Mouse (Mus musculus) heart, postnatal 0 days (tissue): ENCODE measurements at regions not wholly inside any gene's neighbourhood (a gene's known extent, or its start where the extent isn't known, plus 50 kb on each side); places are given as distances from the start of the nearest gene placed in this dataset.

Experiments used
- ATAC-seq: fragments of 200-750 bp; cut with Nextera tagmentation; 2 replicates; pipeline ENCODE4 v1.8.0; 2017; ENCODE audit warnings: low read depth, moderate number of reproducible peaks, moderate library complexity; ENCODE audit not compliant: insufficient read depth
- DNase-seq: peaks from one replicate; pipeline ENCODE4 v3.0.0-alpha.2; 2016; ENCODE audit warnings: low spot score
- H3K27ac ChIP-seq: fragments of 300-500 bp; sonication (generic); 2 replicates; pipeline ENCODE4 v1.5.1; 2014; ENCODE audit warnings: low read depth, mild to moderate bottlenecking
- H3K27me3 ChIP-seq: fragments of 300-500 bp; sonication (generic); 2 replicates; pipeline ENCODE4 v1.6.1; 2014; ENCODE audit warnings: low read length, mixed read lengths; ENCODE audit not compliant: control insufficient read depth, insufficient read depth
- H3K36me3 ChIP-seq: fragments of 300-500 bp; sonication (generic); replicated peaks from 2 replicates; pipeline ENCODE4 v1.6.1; 2014; ENCODE audit warnings: low read length, mixed read lengths; ENCODE audit not compliant: control insufficient read depth, insufficient read depth
- H3K4me1 ChIP-seq: fragments of 300-500 bp; sonication (generic); 2 replicates; pipeline ENCODE4 v1.6.1; 2014; ENCODE audit warnings: antibody characterized with exemption; ENCODE audit not compliant: control insufficient read depth, insufficient read depth
- H3K4me2 ChIP-seq: fragments of 300-500 bp; sonication (generic); 2 replicates; pipeline ENCODE4 v1.6.1; 2014; ENCODE audit warnings: low read depth, mild to moderate bottlenecking, low read length, moderate library complexity
- H3K4me3 ChIP-seq: fragments of 300-500 bp; sonication (generic); 2 replicates; pipeline ENCODE4 v1.5.1; 2014; ENCODE audit warnings: low read depth, low read length
- H3K9ac ChIP-seq: fragments of 300-500 bp; sonication (generic); replicated peaks from 2 replicates; pipeline ENCODE4 v1.6.1; 2014; ENCODE audit warnings: low read depth, low read length, mixed read lengths
- H3K9me3 ChIP-seq: fragments of 300-500 bp; sonication (generic); replicated peaks from 2 replicates; pipeline ENCODE4 v1.6.1; 2016; ENCODE audit warnings: low read length; ENCODE audit not compliant: control insufficient read depth
- CTCF ChIP-seq: IDR thresholded peaks from 2 replicates; pipeline ENCODE4 v1.5.1; 2016; ENCODE audit warnings: antibody characterized with exemption, control low read depth, low read depth
- EP300 ChIP-seq: IDR thresholded peaks from 2 replicates; pipeline ENCODE4 v1.6.1; 2016; ENCODE audit warnings: antibody characterized with exemption, low read depth
- WGBS: fragments of 180-500 bp; shearing (Covaris S2); extraction: QIAGEN DNeasy Blood & Tissue Kit; methylation state at CpG from one replicate; pipeline ENCODE4 v1.1.7; 2014; 5-methylcytosine and 5-hydroxymethylcytosine counted together

DNA sequence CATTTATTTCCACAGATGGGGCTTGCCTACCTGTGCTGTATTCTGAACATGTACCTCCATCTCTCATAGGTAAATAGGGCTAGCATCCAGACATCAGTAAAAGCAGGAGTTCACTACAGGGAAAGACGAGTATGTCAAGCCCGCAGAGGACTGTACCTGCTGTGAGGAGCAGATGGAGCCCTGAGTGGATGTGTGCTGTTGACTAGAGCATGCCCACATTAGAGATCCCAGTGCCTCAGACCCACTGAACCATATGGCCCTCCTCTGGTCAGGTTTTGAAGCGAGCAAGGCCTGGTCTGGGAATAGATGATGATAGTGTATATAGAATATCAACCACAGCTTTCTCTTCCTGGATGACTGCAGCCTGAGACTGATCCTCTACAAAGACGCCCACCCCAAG is 394.7 kb upstream of the Hs6st1 start:
- DNase-seq (no peak), ATAC-seq (no peak)
- Histone ChIP-seq H3K36me3 (no peaks in the 10 kb centered on the region), H3K4me3 (no peak overlapping the region), H3K4me2 (no peak overlapping the region), H3K9ac (no peak overlapping the region), H3K27me3 (no peaks in the 10 kb centered on the region), H3K9me3 (no peaks in the 10 kb centered on the region), H3K4me1 (no peaks in the 10 kb centered on the region), H3K27ac (no peak overlapping the region)
- 79% methylated on average over 4 of the region's 4 CpGs for WGBS
- TF ChIP-seq CTCF (no peak), EP300 (no peak)

DNA sequence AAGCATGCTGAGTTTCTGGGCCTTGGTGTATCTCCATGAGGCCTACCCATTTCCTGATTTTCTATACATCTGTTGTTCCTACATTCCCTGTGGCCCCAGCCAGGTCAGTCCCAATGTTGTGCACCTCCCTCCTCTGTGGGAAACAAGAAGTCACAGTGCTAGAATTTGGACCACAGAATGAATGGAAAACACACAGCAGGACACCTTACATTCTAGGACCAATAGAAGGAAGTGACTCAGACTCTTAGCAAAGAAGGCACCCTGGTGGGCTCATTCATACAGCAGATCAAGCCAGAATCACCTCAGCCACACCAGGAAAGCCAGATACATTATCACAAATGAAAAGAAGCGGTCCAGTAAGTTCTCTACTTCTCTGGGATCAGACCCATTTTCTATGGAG is 394.2 kb upstream of the Hs6st1 start:
- WGBS, result 84% methylated on average over 1 of the region's 1 CpGs
- Histone ChIP-seq H3K9ac (no peak overlapping the region), H3K4me2 (no peak overlapping the region), H3K4me3 (no peak overlapping the region), H3K27me3 (no peaks in the 10 kb centered on the region), H3K4me1 (no peaks in the 10 kb centered on the region), H3K27ac (no peak overlapping the region), H3K9me3 (no peaks in the 10 kb centered on the region), H3K36me3 (no peaks in the 10 kb centered on the region)
- ATAC-seq (no peak), DNase-seq (no peak)
- no peak for TF ChIP-seq CTCF
- TF ChIP-seq EP300, result no peak

GRCm38 (mm10) chr1:35682511-35682949 is 385.7 kb upstream of the Hs6st1 start:
- H3K36me3 ChIP-seq, result no peaks in the 10 kb centered on the region
- H3K4me2 ChIP-seq, result no peak overlapping the region
- no peaks in the 10 kb centered on the region for H3K27me3 ChIP-seq
- 63% methylated on average over 8 of the region's 8 CpGs for WGBS
- no peak for DNase-seq
- no peak for ATAC-seq
- H3K9me3 ChIP-seq, result no peaks in the 10 kb centered on the region
- no peak overlapping the region for H3K4me3 ChIP-seq
- H3K27ac ChIP-seq, result no peak overlapping the region
- no peak overlapping the region for H3K9ac ChIP-seq
- TF ChIP-seq EP300 (no peak), CTCF (no peak)
- H3K4me1 ChIP-seq, result no peaks in the 10 kb centered on the region

DNA sequence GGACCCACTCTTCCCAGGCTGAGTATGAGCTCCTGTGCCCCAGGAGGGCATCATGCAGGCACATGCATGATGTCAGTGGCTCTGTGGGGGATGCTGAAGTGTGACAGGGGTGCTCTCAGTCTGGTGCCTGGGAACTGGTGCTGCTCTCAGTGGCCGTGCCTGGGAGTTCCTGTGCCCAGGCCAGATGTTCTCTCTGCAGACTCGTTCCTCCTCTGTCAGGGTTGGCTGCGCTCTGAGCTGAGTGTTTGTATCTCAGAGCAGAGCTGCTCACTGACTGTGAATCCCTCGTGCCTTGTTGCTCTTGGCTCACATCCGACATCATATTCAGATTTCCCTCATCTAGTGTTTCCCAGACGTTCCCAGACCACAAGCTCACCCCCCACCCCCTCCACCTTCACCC is 382.5 kb upstream of the Hs6st1 start:
- H3K36me3 ChIP-seq, result no peaks in the 10 kb centered on the region
- TF ChIP-seq CTCF (no peak), EP300 (no peak)
- 47% methylated on average over 6 of the region's 6 CpGs for WGBS
- DNase-seq (no peak), ATAC-seq (no peak)
- no peaks in the 10 kb centered on the region for H3K9me3 ChIP-seq
- no peak overlapping the region for H3K4me2 ChIP-seq
- no peak overlapping the region for H3K27ac ChIP-seq
- H3K9ac ChIP-seq, result no peak overlapping the region
- H3K4me3 ChIP-seq, result no peak overlapping the region
- no peaks in the 10 kb centered on the region for H3K27me3 ChIP-seq
- no peaks in the 10 kb centered on the region for H3K4me1 ChIP-seq

- no peak for ATAC-seq
- no peaks in the 10 kb centered on the region for H3K36me3 ChIP-seq
- 69% methylated on average over 3 of the region's 3 CpGs for WGBS
- no peaks in the 10 kb centered on the region for H3K4me1 ChIP-seq
- TF ChIP-seq CTCF, result no peak
- no peak for TF ChIP-seq EP300
- H3K27me3 ChIP-seq, result no peaks in the 10 kb centered on the region
- H3K4me2 ChIP-seq, result no peak overlapping the region
- no peaks in the 10 kb centered on the region for H3K9me3 ChIP-seq
- DNase-seq, result no peak
- no peak overlapping the region for H3K4me3 ChIP-seq
- no peak overlapping the region for H3K9ac ChIP-seq
- H3K27ac ChIP-seq, result no peak overlapping the region
These were observed 373.9 kb upstream of the Hs6st1 start for GRCm38 (mm10) chr1:35694349-35694748.

- Histone ChIP-seq H3K9me3 (no peaks in the 10 kb centered on the region), H3K4me2 (no peak overlapping the region), H3K27me3 (no peaks in the 10 kb centered on the region), H3K4me3 (no peak overlapping the region), H3K27ac (no peak overlapping the region), H3K4me1 (no peaks in the 10 kb centered on the region), H3K36me3 (no peaks in the 10 kb centered on the region), H3K9ac (no peak overlapping the region)
- TF ChIP-seq EP300 (no peak), CTCF (no peak)
- ATAC-seq, result no peak
- WGBS, result 66% methylated on average over 15 of the region's 15 CpGs
- DNase-seq, result no peak
These were observed 373.2 kb upstream of the Hs6st1 start for GRCm38 (mm10) chr1:35694775-35695591.
